Mouse (Mus musculus): ENCODE data around the gene Sbno2.

DNA sequence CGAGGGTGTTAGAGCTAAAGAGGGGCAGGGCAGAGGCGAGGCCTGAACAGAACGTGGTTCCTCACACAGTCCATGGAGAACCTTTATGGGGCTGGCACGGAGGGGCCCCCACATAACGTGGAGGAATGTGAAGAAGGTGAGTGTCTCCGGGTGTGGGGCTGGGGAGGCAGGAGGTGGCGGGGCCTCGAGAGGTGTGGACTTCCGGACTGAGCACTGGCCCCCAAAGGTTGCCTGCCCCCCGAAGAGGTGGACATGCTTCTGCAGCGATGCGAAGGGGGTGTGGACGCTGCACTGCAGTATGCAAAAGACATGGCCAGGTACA is 84.1 kb downstream of the Sbno2 start:
- TF ChIP-seq USF1 (IDR thresholded peaks at IDR 0.05; ENCODE audit: low read depth): no peak
- TF ChIP-seq CTCF (IDR thresholded peaks at IDR 0.05; ENCODE audit: control insufficient read depth, insufficient read depth, insufficient read length): no peak
- TF ChIP-seq CEBPB (IDR thresholded peaks at IDR 0.05; ENCODE audit: low read depth): no peak
- no peak for TF ChIP-seq MAX (IDR thresholded peaks at IDR 0.05)
- no peak for TF ChIP-seq FOSL1 (IDR thresholded peaks at IDR 0.05; ENCODE audit: insufficient read depth, low read length, poor library complexity, severe bottlenecking)
- no peak for TF ChIP-seq MYOD1 (IDR thresholded peaks at IDR 0.05; ENCODE audit: control insufficient read depth, insufficient read length, low read depth)
